Mouse (Mus musculus) MEL (cell line): ENCODE data around the gene Zmiz1. TPM values are rescaled to one million over a fixed set of nuclear protein-coding genes. Genes with fewer than 3 reads are reported as not detected.

Experiments used
- DNase-seq: peaks from one replicate; pipeline ENCODE4 v3.0.0; 2011; ENCODE audit warnings: low read depth, low spot score
- H3K27ac ChIP-seq: 2 replicates; pipeline ENCODE4 v1.5.1; 2012; ENCODE audit warnings: low read depth, mild to moderate bottlenecking, control low read depth, low read length, moderate library complexity; ENCODE audit not compliant: control insufficient read depth
- H3K27me3 ChIP-seq, 2 experiments: fragments of 150-350 bp in 1 of 2; sonication (generic) in 1 of 2; 2 replicates each; pipeline ENCODE4 v1.6.1; 2012; ENCODE audit warnings: low read length in 2 of 2, mild to moderate bottlenecking in 2 of 2, improper control_type of control experiment in 1 of 2, moderate library complexity in 1 of 2; ENCODE audit not compliant: insufficient read depth in 2 of 2, control insufficient read depth in 1 of 2
- H3K36me3 ChIP-seq, 2 experiments: 2 replicates each; pipeline ENCODE4 v1.6.1; 2012 to 2014; ENCODE audit warnings: low read length in 2 of 2, improper control_type of control experiment in 1 of 2, inconsistent platforms in 1 of 2, mild to moderate bottlenecking in 1 of 2; ENCODE audit not compliant: insufficient read depth in 2 of 2, control insufficient read depth in 1 of 2
- H3K4me1 ChIP-seq, 2 experiments: fragments of 150-350 bp in 1 of 2; sonication (generic) in 1 of 2; 2 replicates each; pipeline ENCODE4 v1.6.1; 2012; ENCODE audit warnings: low read length in 2 of 2, improper control_type of control experiment in 1 of 2, mild to moderate bottlenecking in 1 of 2; ENCODE audit not compliant: insufficient read depth in 2 of 2, control insufficient read depth in 1 of 2
- H3K4me3 ChIP-seq, 2 experiments: fragments of 150-350 bp in 1 of 2; sonication (generic) in 1 of 2; 2 replicates each; pipeline ENCODE4 v1.5.1; 2012; ENCODE audit warnings: low read depth in 2 of 2, low read length in 2 of 2, mild to moderate bottlenecking in 2 of 2, moderate library complexity in 2 of 2, control low read depth in 1 of 2, improper control_type of control experiment in 1 of 2; ENCODE audit not compliant: control insufficient read depth in 1 of 2, insufficient read depth in 1 of 2
- H3K79me2 ChIP-seq: 2 replicates; pipeline ENCODE4 v1.6.1; 2012; ENCODE audit warnings: mild to moderate bottlenecking, low read length, moderate library complexity; ENCODE audit not compliant: control insufficient read depth, poor library complexity, insufficient read depth
- H3K9ac ChIP-seq: 2 replicates; pipeline ENCODE4 v1.6.1; 2012; ENCODE audit warnings: low read depth, mild to moderate bottlenecking, control low read depth, low read length, moderate library complexity; ENCODE audit not compliant: control insufficient read depth, poor library complexity, severe bottlenecking
- H3K9me3 ChIP-seq: fragments of 150-350 bp; sonication (generic); replicated peaks from 2 replicates; pipeline ENCODE4 v1.6.1; 2012; ENCODE audit warnings: mild to moderate bottlenecking, low read length, improper control_type of control experiment, moderate library complexity; ENCODE audit not compliant: insufficient read depth
- CHD2 ChIP-seq: IDR thresholded peaks from 2 replicates; pipeline ENCODE4 v1.6.1; 2011; ENCODE audit warnings: low read length, improper control_type of control experiment
- ELF1 ChIP-seq: IDR thresholded peaks from 2 replicates; pipeline ENCODE4 v1.6.1; 2014; ENCODE audit warnings: low read depth, mild to moderate bottlenecking, inconsistent platforms, low read length, improper control_type of control experiment, moderate library complexity
- EP300 ChIP-seq, 2 experiments: IDR thresholded peaks; 2 replicates each; pipeline ENCODE4 v1.6.1; 2011; ENCODE audit warnings: improper control_type of control experiment in 2 of 2, low read length in 2 of 2, low read depth in 1 of 2, mild to moderate bottlenecking in 1 of 2
- GABPA ChIP-seq: IDR thresholded peaks from 2 replicates; pipeline ENCODE4 v1.6.1; 2012; ENCODE audit warnings: low read depth, mild to moderate bottlenecking, inconsistent platforms, low read length, improper control_type of control experiment, moderate library complexity
- GATA1 ChIP-seq: IDR thresholded peaks from 2 replicates; pipeline ENCODE4 v1.6.1; 2011; ENCODE audit warnings: low read depth, low read length, improper control_type of control experiment
- JUND ChIP-seq: IDR thresholded peaks from 2 replicates; pipeline ENCODE4 v1.6.1; 2011; ENCODE audit warnings: low read depth, mild to moderate bottlenecking, improper control_type of control experiment, low read length
- MAX ChIP-seq: IDR thresholded peaks from 2 replicates; pipeline ENCODE4 v1.6.1; 2011; ENCODE audit warnings: low read length, improper control_type of control experiment
- MAZ ChIP-seq: IDR thresholded peaks from 2 replicates; pipeline ENCODE4 v1.6.1; 2012; ENCODE audit warnings: low read depth, mild to moderate bottlenecking, inconsistent platforms, low read length, improper control_type of control experiment
- MEF2A ChIP-seq: IDR thresholded peaks from 2 replicates; pipeline ENCODE4 v1.6.1; 2014; ENCODE audit warnings: low read depth, mild to moderate bottlenecking, inconsistent platforms, low read length, improper control_type of control experiment; ENCODE audit not compliant: poor library complexity, insufficient replicate concordance, severe bottlenecking; ENCODE audit errors: extremely low read depth
- NELFE ChIP-seq: IDR thresholded peaks from 2 replicates; pipeline ENCODE4 v1.6.1; 2011; ENCODE audit warnings: low read depth, low read length, improper control_type of control experiment
- NRF1 ChIP-seq: IDR thresholded peaks from 2 replicates; pipeline ENCODE4 v1.6.1; 2014; ENCODE audit warnings: low read depth, mild to moderate bottlenecking, inconsistent platforms, low read length, improper control_type of control experiment, moderate library complexity; ENCODE audit not compliant: poor library complexity, insufficient read depth, severe bottlenecking
- POLR2AphosphoS2 ChIP-seq: IDR thresholded peaks from 2 replicates; pipeline ENCODE4 v1.6.1; 2011; ENCODE audit warnings: low read length, improper control_type of control experiment
- RCOR1 ChIP-seq: IDR thresholded peaks from 2 replicates; pipeline ENCODE4 v1.6.1; 2012; ENCODE audit warnings: low read depth, mild to moderate bottlenecking, inconsistent platforms, low read length, improper control_type of control experiment
- SIN3A ChIP-seq: IDR thresholded peaks from 2 replicates; pipeline ENCODE4 v1.6.1; 2012; ENCODE audit warnings: low read length, improper control_type of control experiment, inconsistent platforms
- SMC3 ChIP-seq: IDR thresholded peaks from 2 replicates; pipeline ENCODE4 v1.6.1; 2011; ENCODE audit warnings: low read depth, low read length, improper control_type of control experiment
- TAL1 ChIP-seq: IDR thresholded peaks from 2 replicates; pipeline ENCODE4 v1.6.1; 2012; ENCODE audit warnings: mild to moderate bottlenecking, inconsistent platforms, low read length, moderate library complexity, mixed read lengths
- TBP ChIP-seq: IDR thresholded peaks from 2 replicates; pipeline ENCODE4 v1.8.0; 2011; ENCODE audit warnings: low read depth, low read length, improper control_type of control experiment
- UBTF ChIP-seq: IDR thresholded peaks from 2 replicates; pipeline ENCODE4 v1.6.1; 2012; ENCODE audit warnings: low read depth, mild to moderate bottlenecking, inconsistent platforms, low read length, improper control_type of control experiment, moderate library complexity, borderline replicate concordance; ENCODE audit not compliant: insufficient read depth
- ZC3H11A ChIP-seq: IDR thresholded peaks from 2 replicates; pipeline ENCODE4 v1.6.1; 2012; ENCODE audit warnings: low read depth, mild to moderate bottlenecking, inconsistent platforms, low read length, improper control_type of control experiment
- ZMIZ1 ChIP-seq: IDR thresholded peaks from 2 replicates; pipeline ENCODE4 v1.6.1; 2012; ENCODE audit warnings: low read depth, mild to moderate bottlenecking, inconsistent platforms, low read length, improper control_type of control experiment, moderate library complexity
- ZNF384 ChIP-seq: IDR thresholded peaks from 2 replicates; pipeline ENCODE4 v1.6.1; 2012; ENCODE audit warnings: low read depth, mild to moderate bottlenecking, inconsistent platforms, low read length, improper control_type of control experiment
- polyA plus RNA-seq, 2 experiments: library from polyadenylated mRNA; stranded (reverse) in 1 of 2; unstranded in 1 of 2; fragments of >175 nt in 1 of 2; fragments of >200 nt in 1 of 2; gene quantifications; 2 replicates each; pipeline versions ENCODE4 v1.2.1 to v1.2.4; 2012; ENCODE audit warnings: low replicate concordance in 2 of 2, low read depth in 1 of 2; ENCODE audit not compliant: insufficient read length in 2 of 2, insufficient read depth in 1 of 2, missing spikeins in 1 of 2
- total RNA-seq: library from RNA; depleted of rRNA; stranded (reverse); fragments of 300-350 nt; gene quantifications from 2 replicates; pipeline ENCODE4 v1.2.3, GENCODE M21; 2012

The Zmiz1 gene
- total and polyA plus RNA-seq, 3 experiments, result 2.7 to 19.9 TPM; not detected in 1

DNA sequence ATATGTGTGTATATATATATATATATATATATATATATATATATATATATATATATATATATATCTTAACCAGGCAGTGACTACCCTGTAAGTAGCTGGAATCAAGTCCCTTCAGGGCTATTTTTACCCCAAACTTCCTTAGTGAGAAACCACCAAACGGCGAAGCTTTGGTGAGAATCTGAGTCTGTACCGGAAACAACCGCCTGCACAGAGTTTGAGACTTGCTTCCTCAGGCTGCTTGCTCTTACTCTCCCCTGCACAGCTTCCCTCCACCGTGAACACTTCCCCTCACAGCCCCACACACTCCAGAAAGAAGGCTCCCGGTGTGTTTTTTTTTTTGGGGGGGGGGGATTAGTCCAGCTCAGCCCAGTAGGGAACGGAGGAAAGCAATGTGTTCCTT lies 150.4 kb downstream of the Zmiz1 start:
- Histone ChIP-seq H3K9me3 (no peaks in the 10 kb centered on the region), H3K4me1 (no peaks in the 10 kb centered on the region), H3K4me3 (no peak overlapping the region), H3K79me2 (no peaks in the 10 kb centered on the region)
- TF ChIP-seq MEF2A (no peak), TBP (no peak), MAZ (no peak), GABPA (no peak), POLR2AphosphoS2 (no peak), SIN3A (no peak), NRF1 (no peak), ZNF384 (no peak), EP300 (IDR thresholded peaks at IDR 0.05; ENCODE audit: low read depth in 1 of 2, low read length in 2 of 2) (no peak), NELFE (no peak)
- TF ChIP-seq, all 39 proteins: peak for 0
- Histone ChIP-seq H3K27ac (no peak overlapping the region), H3K36me3 (no peaks in the 10 kb centered on the region), H3K27me3 (no peaks in the 10 kb centered on the region), H3K9ac (no peak overlapping the region)
- no peak for DNase-seq

DNA sequence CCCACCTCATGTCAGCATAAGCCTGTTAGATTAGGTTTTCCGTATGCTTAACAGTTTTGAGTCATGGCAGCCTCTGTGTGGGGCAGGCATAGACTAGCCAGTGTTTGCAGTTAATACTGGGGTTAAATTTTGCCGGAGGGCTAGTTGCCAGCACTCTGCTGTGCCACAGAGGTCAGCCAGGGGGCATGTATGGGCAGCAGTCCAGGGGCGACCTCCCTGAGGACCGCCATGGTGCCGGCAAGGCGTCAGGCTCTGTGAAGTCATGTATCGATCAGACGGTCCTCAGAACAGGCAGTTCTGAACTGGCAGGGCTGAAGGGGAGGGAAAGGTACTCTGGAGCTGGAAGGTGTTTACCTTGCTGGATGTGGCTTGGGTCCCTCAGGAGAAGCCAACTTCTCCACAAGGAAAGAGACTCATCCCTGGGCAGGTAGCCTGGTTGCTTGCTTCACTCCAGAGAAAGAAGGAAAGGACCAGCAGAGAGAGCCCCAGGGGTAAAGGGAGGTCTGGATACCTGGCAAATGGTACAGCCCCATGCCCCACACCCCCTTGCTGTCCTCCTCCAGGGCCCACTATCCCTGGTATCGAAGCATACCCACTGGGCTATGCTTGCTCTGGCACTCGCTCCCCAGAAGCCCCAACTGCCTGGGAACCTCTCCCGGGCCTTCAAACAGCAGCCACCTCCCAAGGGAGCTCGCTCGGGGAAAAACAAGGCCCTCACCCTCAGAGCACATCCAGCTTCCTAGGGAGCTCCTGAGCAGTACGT lies 151.6 kb downstream of the Zmiz1 start:
- Histone ChIP-seq H3K79me2 (no peaks in the 10 kb centered on the region), H3K27me3 (no peaks in the 10 kb centered on the region), H3K36me3 (no peaks in the 10 kb centered on the region), H3K27ac (no peak overlapping the region), H3K9ac (no peak overlapping the region), H3K9me3 (no peaks in the 10 kb centered on the region), H3K4me3 (no peak overlapping the region), H3K4me1 (no peaks in the 10 kb centered on the region)
- no peak for DNase-seq
- TF ChIP-seq ELF1, result no peak
- no peak for TF ChIP-seq ZNF384
- no peak for TF ChIP-seq ZC3H11A
- no peak for TF ChIP-seq ZMIZ1
- no peak for TF ChIP-seq CHD2
- no peak for TF ChIP-seq TAL1
- TF ChIP-seq GABPA, result no peak
- TF ChIP-seq GATA1, result no peak
- no peak for TF ChIP-seq UBTF
- TF ChIP-seq MAX, result no peak
- TF ChIP-seq JUND, result no peak
- TF ChIP-seq SMC3, result no peak
- TF ChIP-seq MAZ, result no peak
- no peak for TF ChIP-seq RCOR1
